Mouse (Mus musculus): ENCODE measurements around the gene Gm32742.

DNA sequence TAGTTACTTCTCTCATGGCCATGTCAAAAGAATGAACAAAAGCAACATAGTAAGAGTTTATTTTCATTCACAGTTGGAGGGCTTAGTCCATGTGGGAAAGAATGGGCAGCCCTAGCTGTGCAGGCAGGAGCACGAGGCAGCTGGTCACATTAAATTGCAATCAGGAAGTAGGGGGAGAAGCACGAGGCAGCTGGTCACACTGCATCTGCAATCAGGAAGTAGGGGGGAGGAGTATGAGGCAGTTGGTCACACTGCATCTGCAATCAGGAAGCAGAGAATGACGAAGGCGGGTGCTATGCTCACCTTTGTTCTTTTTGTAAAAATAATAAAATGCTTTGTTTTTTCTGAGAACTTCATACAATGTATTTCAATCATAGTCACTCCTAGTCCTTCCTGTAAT is 29.5 kb upstream of the Gm32742 start:
- TF ChIP-seq CTCF (IDR thresholded peaks at IDR 0.05; ENCODE audit: borderline replicate concordance, control insufficient read depth, extremely low read depth, insufficient read depth, low read length, poor library complexity) (no peak), POLR2A (IDR thresholded peaks at IDR 0.05; ENCODE audit: control insufficient read depth, extremely low read depth, insufficient read depth, low read length, poor library complexity) (no peak)

All from thymus, adult 2 months (tissue).